Mouse (Mus musculus): Measurements from ENCODE around the gene Mtx1.
"Not testable (repeated sequence)": the region's sequence is repeated elsewhere in the genome, so short reads cannot be mapped to it uniquely, and the experiment has no call there.

Mtx1 gene

DNA sequence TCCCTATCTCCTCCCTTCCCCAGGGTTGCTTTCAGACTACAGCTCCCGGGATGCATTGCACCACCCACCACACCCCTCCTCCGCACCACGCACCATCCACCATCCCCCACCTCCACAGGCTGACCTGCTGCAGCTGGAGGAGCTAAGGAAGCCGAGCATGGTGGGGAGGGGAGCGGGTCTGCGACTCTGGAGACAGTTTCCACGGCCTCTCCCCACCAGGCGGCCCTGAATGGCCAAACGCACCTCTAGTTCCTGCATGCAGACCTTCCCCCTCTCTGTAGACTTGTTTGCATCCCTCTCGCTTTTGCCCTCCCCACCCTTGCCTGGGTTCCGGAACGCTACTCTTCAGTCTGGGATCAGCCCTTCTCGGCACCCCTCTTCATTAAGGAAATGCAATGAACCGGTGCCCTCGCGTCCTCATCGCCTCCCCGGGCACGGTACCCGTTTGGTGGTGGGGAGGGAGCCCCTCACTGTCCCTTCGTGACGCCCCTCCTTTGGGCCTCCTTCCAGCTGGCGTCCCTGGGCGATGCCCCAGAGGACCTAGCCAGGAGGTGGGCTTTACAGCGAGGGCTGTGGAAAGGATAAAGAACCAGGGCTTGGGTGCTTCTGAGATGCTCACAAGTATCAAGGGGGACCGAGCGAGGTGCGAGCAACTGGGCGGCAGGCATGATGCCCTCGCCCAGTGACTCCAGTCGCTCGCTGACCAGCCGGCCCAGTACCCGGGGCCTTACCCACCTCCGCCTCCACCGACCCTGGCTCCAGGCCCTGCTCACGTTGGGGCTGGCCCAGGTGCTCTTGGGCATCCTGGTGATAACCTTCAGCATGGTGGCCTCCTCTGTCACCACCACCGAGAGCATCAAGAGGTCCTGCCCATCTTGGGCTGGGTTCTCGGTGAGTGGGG lies 43.6 kb downstream of the Mtx1 start, which contains the start of gene Fam189b:
Gene Fam189b (plus strand): TSS at position 86 of the 901 bp plus-strand sequence.
- no peak for DNase-seq (ENCODE audit: low spot score in 2 of 2)

DNA sequence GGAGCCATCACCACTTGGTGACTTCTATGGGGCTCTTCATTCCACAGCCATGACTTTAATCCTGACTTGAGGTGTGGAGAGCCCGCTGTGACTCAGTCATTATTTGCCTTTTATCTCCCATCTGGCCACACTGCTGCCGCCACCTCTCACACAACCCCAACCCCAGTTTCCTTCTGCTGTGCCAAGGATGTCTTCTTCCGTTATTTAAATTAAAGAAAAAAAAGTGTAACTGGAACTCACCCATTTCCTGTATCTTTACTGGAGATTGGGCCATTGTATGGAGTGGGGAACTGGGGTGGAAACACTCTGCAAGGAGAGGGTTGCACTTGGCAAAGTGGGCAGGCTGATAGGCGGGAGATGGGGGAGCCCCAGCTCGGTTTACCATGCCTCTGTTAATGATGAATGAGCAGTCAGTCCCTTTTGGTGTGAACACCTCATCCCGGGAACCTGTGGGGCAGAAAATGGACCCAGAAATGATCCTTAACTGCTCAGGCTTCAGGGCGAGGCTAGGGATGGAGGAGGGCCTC lies 44.3 kb downstream of the Mtx1 start:
- no peak for DNase-seq (ENCODE audit: low spot score in 2 of 2)

DNA sequence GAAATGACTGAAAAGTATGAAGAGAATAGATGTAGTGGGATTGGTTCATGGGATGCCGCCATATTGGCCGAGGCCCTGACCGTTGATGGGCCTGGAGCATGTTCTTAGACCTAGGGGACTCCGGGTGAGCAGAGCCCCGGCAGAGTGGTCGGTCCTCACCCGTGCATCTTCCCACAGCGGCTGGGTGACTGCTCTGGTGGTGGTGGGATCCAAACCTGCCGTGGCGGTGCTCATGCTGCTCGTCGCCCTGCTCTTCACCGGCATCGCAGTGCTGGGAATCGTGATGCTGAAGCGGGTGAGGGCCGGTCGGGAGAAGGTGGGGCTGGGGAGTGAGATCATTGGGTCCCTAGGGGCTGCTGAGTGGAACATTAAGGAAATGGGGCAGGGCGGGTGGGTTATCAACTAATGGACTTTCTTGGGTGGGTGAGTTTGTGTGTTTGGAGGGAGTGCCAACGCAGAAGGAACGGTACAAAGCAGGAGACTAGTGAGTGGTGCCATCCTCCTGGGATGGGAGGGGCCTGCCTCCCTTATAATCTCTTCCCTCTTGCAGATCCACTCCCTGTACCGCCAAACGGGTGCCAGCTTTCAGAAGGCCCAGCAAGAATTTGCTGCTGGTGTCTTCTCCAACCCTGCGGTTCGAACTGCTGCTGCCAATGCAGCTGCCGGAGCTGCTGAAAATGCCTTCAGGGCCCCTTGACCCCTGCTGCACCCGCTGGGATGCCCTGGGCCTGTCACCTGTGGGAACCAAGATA lies 45.0 kb downstream of the Mtx1 start:
- DNase-seq (ENCODE audit: low spot score in 2 of 2) = no peak

DNA sequence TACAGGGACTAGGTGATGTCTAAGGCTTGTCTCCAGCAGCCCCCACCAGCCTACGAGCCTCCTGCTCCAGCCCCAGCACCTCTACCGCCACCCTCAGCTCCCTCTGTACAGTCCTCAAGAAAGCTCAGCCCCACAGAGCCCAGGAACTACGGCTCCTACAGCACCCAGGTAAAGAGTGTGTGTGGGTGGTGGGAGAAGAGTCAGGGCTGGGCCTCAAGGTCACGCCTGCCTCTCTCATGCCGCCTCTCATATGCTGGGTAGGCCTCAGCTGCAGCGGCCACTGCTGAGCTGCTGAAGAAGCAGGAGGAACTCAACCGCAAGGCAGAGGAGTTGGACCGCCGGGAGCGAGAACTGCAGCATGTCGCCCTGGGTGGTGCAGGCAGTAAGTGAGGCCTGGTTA lies 47.8 kb downstream of the Mtx1 start:
- DNase-seq (ENCODE audit: low spot score in 2 of 2) = no peak

DNA sequence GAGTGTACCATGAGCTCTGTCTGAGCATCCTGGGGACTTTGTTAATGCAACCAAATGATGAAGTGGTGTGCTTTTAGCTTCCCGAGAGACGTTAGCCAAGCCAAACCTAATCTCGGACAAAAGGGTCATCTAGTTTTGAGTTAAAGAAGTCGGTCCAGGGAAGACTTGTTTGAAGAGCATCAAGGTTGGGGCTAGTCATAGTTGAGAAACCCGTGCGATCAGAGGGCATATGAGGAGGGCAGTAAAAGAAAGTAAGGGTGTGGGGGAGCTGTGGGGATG lies 48.8 kb downstream of the Mtx1 start:
- DNase-seq (ENCODE audit: low spot score in 2 of 2) = no peak

DNA sequence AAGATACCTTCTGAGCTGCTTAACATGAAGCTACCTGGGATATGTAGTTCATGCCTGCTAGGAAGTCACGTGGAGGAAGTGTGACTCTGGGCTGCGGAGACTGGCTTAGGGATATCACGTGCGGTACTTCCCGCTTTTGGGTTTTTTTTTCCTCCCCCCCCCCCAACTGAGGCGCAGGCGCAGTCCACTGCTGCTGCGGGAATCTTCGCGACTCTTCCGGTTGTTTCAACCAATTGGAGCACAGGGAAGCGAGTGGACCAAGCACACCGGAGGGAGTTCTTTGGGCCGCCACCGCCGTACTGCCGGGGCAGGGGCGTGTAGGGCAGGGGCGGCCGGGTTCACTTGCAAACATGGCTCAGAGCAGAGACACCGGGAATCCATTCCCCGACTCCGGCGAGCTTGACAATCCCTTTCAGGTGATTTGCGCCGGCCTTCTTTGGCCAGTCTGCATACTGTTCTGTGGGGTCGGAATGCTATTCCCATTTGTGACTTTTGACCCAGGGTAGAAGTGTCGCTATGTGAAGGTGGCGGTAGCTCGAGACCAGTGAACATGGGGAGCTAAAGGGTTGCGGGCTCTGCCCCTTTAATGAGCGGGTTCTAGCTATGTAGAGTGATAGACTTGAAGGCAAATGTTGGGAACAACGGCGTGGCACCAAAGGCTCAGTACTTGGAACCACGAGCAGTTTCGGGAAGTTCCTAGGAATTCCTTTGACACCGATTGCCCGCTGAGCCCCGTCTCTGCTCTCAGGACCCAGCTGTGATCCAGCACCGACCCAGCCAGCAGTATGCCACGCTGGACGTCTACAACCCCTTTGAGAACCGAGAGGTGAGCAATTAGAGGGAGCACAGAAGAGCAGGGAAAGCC lies 49.4 kb downstream of the Mtx1 start, which contains the start of gene Scamp3:
Gene Scamp3 (plus strand): TSS at position 232 of the 865 bp plus-strand sequence.
- DNase-seq (ENCODE audit: low spot score in 2 of 2) = peak; percentile 81 to 85

DNA sequence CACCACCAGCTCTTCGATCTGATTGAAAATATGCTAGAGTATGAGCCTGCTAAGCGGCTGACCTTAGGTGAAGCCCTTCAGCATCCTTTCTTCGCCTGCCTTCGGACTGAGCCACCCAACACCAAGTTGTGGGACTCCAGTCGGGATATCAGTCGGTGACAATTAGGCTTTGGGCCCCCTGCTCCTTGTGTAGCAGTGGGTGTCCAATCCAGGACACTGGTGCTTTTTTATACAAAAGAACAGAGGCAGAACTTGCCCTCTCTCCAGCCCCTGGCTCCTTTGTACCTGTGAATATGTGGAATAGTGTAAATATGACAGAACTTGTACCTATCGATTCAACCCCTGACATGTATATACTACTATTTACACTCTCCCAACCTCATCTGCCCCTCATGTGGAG lies 50.5 kb downstream of the Mtx1 start:
- DNase-seq (ENCODE audit: low spot score in 2 of 2) = no peak

DNA sequence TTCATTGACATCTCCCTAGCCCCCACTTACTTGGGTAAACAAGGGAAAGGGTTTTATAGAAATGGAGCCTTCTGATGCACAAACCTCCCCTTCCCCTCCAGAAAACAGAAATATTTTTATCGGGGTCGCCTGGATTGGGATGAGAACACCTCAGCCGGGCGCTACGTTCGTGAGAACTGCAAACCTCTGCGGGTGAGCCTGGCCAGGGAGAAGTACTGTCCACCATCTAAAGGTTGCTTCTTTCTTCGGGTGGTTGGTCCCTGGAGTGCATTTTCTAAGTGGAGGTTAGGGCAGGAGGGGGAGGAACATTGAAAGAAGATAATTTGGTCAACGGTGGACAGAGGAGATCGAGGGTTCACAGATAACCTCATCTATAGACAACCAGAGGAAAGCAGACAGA lies 51.3 kb downstream of the Mtx1 start:
- no peak for DNase-seq (ENCODE audit: low spot score in 2 of 2)

DNA sequence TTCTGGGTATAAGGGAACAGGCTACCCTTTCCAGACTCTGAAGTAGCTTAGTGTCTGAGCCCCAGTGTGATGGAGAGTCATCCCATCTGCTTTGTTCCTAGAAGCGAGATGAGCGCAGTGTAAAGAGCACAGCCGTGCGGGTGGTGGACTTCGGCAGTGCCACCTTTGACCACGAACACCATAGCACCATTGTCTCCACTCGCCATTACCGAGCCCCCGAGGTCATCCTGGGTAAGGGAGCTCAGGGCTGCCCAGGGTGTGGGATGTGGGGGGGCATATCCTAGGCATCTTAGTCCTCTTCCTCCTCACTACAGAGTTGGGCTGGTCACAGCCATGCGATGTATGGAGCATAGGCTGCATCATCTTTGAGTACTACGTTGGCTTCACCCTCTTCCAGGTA lies 52.0 kb downstream of the Mtx1 start:
- DNase-seq (ENCODE audit: low spot score in 2 of 2) = no peak

DNA sequence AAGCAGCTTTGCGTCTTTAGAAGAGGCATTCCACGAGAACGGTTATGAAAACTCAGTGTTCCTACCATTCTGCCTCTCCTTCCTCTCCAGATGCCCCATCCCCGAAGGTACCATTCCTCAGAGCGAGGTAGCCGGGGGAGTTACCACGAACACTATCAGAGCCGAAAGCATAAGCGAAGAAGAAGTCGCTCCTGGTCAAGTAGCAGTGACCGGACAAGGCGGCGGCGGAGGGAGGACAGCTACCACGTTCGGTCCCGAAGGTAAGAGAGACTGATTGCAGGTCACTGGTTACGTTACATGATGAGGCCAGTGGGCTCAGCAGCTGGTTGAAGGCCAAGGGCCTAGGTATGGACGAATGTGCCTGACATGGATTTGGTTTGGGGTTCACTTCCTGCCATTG lies 59.9 kb downstream of the Mtx1 start:
- DNase-seq (ENCODE audit: low spot score in 2 of 2) = no peak

DNA sequence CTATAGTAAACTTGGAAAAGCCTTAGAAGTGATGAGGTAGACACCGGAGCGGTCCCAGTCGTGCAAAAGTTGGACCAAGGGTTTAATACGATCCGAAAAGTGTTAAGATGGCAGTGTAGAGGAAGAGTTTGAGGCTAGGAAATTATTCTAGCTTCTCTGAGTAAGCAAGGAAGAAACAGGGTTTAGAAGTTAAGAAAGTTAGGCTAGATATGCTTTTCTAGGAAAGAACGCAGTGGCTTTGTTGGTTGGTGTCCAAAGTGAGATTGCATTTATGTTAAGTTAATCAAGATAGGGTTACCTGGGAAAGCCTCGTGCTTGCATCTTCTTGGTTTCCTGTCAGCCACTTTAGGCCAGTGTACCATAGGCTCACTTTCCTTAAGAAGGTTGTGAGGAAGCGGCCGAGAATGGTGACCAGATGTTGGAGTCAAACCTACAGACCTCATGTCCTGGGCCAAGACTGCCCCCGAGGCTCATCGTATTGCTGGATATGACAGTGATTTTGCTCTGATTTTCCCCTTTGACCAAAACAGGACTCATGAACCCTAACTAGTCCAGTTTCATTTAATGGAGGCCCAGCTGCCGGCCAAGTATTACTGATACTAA lies 61.5 kb downstream of the Mtx1 start:
- DNase-seq (ENCODE audit: low spot score in 2 of 2) = no peak

DNA sequence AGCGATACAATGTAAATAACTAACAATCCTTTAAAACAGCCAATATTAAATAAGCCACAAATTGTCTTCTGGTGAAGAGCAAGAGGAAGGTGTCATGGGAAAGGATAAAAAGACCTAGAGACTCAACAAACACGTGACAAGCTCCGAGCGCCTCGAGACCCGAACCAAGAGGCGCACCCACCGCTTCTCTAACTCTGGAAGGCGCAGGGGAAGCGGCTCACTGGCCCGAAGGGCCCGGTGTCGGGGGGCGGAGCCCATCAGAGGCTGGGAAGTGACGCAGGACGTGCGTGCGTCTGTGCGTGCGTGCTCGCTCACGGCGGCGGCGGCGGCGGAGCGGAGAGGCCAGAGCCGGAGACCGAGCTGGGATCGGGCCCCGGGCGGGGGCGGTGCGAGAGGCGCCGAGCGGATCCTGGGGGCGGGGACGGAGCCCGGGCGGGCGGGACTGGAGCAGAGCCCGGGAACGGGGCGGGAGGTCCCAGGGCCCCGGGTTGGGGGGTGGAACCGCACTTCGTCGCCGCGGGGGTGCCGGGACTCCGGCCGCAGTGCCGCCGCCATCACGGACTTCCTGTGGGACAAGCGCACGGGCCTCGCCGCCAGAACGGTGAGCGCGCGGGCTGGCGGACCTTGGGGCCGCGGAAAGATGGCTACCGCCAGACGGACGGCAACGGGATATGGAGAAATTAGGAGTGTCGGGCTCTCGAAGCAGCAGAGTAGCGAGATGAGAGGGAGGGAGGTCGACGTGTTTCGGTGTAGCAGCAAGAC lies 62.2 kb downstream of the Mtx1 start, which contains the start of gene Clk2:
Gene Clk2 (plus strand): TSS at position 290 of the 762 bp plus-strand sequence.
- DNase-seq (ENCODE audit: low spot score in 2 of 2) = peak; percentile 83 to 89

DNA sequence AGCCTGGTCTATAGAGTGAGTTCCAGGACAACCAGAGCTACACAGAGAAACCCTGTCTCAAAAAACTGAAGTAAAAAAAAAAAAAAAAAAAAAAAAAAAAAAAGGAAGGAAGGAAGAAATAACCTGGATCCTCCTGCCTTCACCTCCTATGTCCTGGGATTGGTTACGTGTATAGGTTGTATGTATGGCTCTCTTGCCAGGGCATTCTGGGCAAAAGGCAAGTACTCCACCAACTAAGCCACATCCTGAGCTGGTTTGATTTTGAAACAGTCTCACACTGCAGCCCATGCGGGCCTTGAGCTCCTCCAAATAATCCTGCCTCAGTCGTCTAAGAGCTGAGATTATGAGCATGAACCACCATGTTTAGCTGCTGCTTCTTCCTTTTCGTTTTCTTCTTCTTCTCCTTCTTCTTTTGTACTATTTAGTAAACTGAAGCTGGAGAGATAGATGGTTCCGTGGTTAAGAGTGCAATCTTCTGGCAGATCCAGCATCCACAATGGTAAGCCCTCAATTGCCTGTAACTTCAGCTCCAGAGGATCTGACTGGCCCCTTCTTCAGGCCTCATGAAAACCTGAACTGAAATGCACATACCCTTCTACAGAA lies 63.1 kb downstream of the Mtx1 start:
- DNase-seq (ENCODE audit: low spot score in 2 of 2) = no peak

DNA sequence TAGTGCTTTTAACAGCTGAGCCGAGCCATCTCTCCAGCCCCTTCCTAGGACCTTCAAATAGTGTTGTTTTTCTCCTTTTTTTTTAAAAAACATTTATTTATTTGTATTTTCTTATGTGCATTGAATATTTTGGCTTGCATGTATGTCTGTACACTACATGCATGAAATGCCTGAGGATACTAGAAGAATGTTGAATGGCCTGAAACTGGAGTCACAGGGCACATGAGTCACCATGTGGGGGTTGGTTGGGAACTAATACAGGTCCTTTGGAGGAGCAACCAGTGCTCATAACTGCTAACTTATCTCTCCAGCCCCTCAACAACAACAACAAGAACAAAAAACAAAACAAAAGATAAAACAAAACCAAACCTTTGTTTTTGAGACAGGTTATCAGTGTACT lies 63.8 kb downstream of the Mtx1 start:
- no peak for DNase-seq (ENCODE audit: low spot score in 2 of 2)

DNA sequence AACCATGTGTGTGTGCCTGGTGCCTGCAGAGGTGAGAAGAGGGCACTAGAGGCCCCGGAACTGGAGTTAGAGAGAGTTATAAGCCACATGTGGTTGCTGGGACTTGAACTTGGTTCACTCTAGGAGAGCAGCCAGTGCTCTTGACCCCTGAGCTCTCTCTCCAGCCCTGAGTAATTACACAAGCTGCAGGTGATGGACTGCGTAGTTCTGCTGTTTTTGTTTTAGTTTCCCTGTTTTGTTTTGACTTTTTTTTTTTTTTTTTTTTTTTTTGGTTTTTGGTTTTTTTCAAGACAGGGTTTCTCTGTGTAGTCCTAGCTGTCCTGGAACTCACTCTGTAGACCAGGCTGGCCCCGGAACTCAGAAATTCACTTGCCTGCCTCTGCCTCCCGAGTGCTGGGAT lies 65.1 kb downstream of the Mtx1 start:
- no peak for DNase-seq (ENCODE audit: low spot score in 2 of 2)

DNA sequence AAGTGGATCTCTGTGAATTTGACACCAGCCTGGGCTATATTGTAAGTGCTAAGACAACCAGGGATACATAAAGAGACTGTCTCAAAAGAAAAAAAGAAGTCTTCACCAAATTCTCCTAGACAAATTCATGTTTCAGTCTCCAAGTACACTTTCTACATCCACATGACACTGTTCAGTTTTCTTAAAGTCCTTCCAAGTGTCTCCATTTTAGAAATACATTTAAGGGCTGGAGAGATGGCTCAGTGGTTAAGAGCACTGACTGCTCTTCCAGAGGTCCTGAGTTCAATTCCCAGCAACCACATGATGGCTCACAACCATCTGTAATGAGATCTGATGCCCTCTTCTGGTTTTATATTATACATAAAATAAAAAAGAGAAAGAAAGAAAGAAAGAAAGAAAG lies 65.7 kb downstream of the Mtx1 start:
- not testable (repeated sequence) for DNase-seq (ENCODE audit: low spot score in 2 of 2)

DNA sequence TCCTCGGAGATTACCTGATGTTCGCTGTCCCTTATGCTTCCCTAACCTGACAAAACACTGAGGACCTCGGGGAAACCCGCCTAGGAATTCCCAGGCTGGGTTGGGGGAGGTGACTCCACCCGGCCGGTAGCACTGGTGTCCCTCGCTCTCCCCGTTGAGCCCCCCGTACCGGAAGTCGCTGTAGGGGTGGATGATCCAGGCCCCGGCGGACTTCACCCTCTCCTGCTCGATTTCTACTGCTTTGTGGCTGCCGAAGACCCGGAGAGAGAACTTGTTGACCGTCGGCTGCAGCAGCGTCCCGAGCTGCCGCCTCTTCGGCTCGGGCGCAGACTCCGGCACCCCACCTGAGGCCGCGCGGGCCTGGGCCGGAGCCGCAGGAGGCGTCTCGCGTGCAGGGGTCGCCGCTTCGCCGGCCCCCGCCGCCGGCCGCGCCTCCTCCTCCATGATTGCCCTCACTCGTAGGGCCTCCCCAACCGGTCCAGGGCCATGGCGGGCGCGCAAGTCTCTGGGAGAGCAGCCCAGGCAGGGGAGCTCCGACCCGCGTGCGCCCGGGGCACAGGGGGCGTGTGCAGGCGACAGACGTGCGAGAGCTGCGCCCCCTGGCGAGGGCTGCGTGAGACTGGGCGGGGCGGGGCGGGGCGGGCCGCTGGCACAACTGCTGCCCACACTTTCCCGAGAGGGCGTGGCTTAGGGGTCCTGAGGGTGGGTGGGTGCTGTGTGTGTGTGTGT lies 67.1 kb downstream of the Mtx1 start, which contains the start of gene Hcn3:
Gene Hcn3 (minus strand): TSS at position 581 of the 729 bp plus-strand sequence.
- DNase-seq (ENCODE audit: low spot score in 2 of 2) = peak; percentile 42 to 75

DNA sequence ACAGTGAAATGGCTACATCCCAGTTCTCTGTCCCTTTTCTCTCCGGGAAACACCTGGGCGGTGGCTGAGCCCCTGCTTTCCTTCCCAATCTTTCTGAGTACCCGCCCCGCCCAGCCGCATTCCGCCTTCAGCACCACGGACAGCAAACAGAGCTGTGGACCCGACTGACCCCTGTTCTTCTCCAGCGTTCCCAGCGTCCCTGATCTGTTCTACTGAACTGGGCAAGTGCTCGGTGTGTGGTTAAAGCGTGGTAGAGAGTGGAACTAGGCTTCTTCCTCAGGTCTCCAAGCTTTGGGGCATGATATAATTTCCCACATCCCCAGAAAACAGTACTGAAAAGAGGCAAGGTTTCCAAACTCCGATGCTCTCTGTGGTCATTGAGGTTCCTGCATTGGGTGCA lies 67.7 kb downstream of the Mtx1 start:
- DNase-seq (ENCODE audit: low spot score in 2 of 2) = no peak

All from natural killer cell, adult 2 months (primary cell).